Mouse (Mus musculus) limb, embryonic 12.5 days (tissue): Measurements from ENCODE around the gene Fxr1. TPM values are rescaled to one million over a fixed set of nuclear protein-coding genes. Genes with fewer than 3 reads are reported as not detected.

Experiments used
- ATAC-seq: fragments of 200-750 bp; cut with Nextera tagmentation; 2 replicates; pipeline ENCODE4 v1.8.0; 2017; ENCODE audit warnings: low read depth, moderate TSS enrichment; ENCODE audit not compliant: insufficient number of reproducible peaks, insufficient read depth, low FRiP score, low TSS enrichment
- H3K27ac ChIP-seq: fragments of 300-500 bp; sonication (generic); 2 replicates; pipeline ENCODE4 v1.5.1; 2016; ENCODE audit warnings: mild to moderate bottlenecking, moderate library complexity
- H3K27me3 ChIP-seq: fragments of 300-500 bp; sonication (generic); 2 replicates; pipeline ENCODE4 v1.6.1; 2016; ENCODE audit warnings: mild to moderate bottlenecking, moderate library complexity
- H3K36me3 ChIP-seq: fragments of 300-500 bp; sonication (generic); 2 replicates; pipeline ENCODE4 v1.6.1; 2016; ENCODE audit warnings: mild to moderate bottlenecking, moderate library complexity
- H3K4me1 ChIP-seq: fragments of 300-500 bp; sonication (generic); replicated peaks from 2 replicates; pipeline ENCODE4 v1.6.1; 2016
- H3K4me2 ChIP-seq: fragments of 300-500 bp; sonication (generic); 2 replicates; pipeline ENCODE4 v1.6.1; 2016; ENCODE audit warnings: mild to moderate bottlenecking, moderate library complexity
- H3K4me3 ChIP-seq: fragments of 300-500 bp; sonication (generic); replicated peaks from 2 replicates; pipeline ENCODE4 v1.5.1; 2016; ENCODE audit warnings: mild to moderate bottlenecking
- H3K9ac ChIP-seq: fragments of 300-500 bp; sonication (generic); replicated peaks from 2 replicates; pipeline ENCODE4 v1.6.1; 2016; ENCODE audit warnings: mild to moderate bottlenecking, moderate library complexity
- H3K9me3 ChIP-seq: fragments of 300-500 bp; sonication (generic); 2 replicates; pipeline ENCODE4 v1.6.1; 2016; ENCODE audit warnings: mild to moderate bottlenecking, moderate library complexity
- WGBS: fragments of 180-500 bp; shearing (Covaris S2); methylation state at CpG from one replicate; pipeline ENCODE4 v1.1.7; 2016; 5-methylcytosine and 5-hydroxymethylcytosine counted together
- polyA plus RNA-seq: library from polyadenylated mRNA; unstranded; fragments of >200 nt; fragmentation: Nextera tagmentation; extraction: Ambion mirVana; gene quantifications from 2 replicates; pipeline ENCODE4 v1.2.1, GENCODE M21; 2016

Gene Fxr1
- polyA plus RNA-seq, 1 experiment from 2014 or later, result 69.6 TPM

- ATAC-seq, result no peak
- no peaks in the 10 kb centered on the region for H3K36me3 ChIP-seq
Observed at GRCm38 (mm10) chr3:34111941-34112685, 92.4 kb downstream of the Fxr1 start.

GRCm38 (mm10) chr3:34115806-34116205, 96.1 kb downstream of the Fxr1 start:
- WGBS, result 80% methylated on average over 6 of the region's 6 CpGs
- no peak for ATAC-seq
- Histone ChIP-seq H3K4me3 (no peak overlapping the region), H3K27me3 (no peaks in the 10 kb centered on the region), H3K9ac (no peak overlapping the region), H3K9me3 (no peaks in the 10 kb centered on the region), H3K36me3 (no peaks in the 10 kb centered on the region), H3K4me1 (no peaks in the 10 kb centered on the region), H3K27ac (no peak overlapping the region), H3K4me2 (no peak overlapping the region)

More at GRCm38 (mm10) chr3:34111941-34112685, 92.4 kb downstream of the Fxr1 start:
- H3K9me3 ChIP-seq, result no peaks in the 10 kb centered on the region
- no peak overlapping the region for H3K27ac ChIP-seq
- no peaks in the 10 kb centered on the region for H3K4me1 ChIP-seq
- H3K4me2 ChIP-seq, result no peak overlapping the region
- H3K9ac ChIP-seq, result no peak overlapping the region
- WGBS, result 64% methylated on average over 11 of the region's 11 CpGs
- H3K4me3 ChIP-seq, result no peak overlapping the region
- peaks cover 7% of the 10 kb centered on the region; the same call in 1 of the 2 replicates for H3K27me3 ChIP-seq

GRCm38 (mm10) chr3:34119869-34120268, 100.1 kb downstream of the Fxr1 start:
- Histone ChIP-seq H3K9me3 (no peaks in the 10 kb centered on the region), H3K27me3 (no peaks in the 10 kb centered on the region), H3K36me3 (no peaks in the 10 kb centered on the region), H3K4me3 (no peak overlapping the region), H3K4me2 (no peak overlapping the region), H3K4me1 (no peaks in the 10 kb centered on the region), H3K9ac (no peak overlapping the region), H3K27ac (no peak overlapping the region)
- WGBS, result 86% methylated on average over 4 of the region's 4 CpGs
- no peak for ATAC-seq

Other genes with a start within 250 kb of the Fxr1 start
- gene Ttc14, start 220.1 kb upstream of the Fxr1 start, polyA plus RNA-seq, result 88.4 and 90.4 TPM in 2 replicates
- 5.4 and 6.2 TPM in 2 replicates for gene Ccdc39, start 175.6 kb upstream of the Fxr1 start, polyA plus RNA-seq
- gene Dnajc19, start 61.4 kb downstream of the Fxr1 start, polyA plus RNA-seq, result 145 and 154 TPM in 2 replicates